In genomic region chr14:20849753-20850152, GRCm38 (mm10) we compare ENCODE assay signal across 29 mouse cellular contexts. TPM values are rescaled to one million over a fixed set of nuclear protein-coding genes. Genes with fewer than 3 reads are reported as not detected.
A peak's percentile ranks its signal among the peaks of the same experiment; 100 is the strongest.
DNase-seq lines count a peak whose midpoint lies in the region; ATAC-seq and TF ChIP-seq lines count a peak whose summit lies in the region.
"Had no signal": no experiment of that assay in that cellular context is flagged by ENCODE, and none has a peak within 500 bp of the region (broad histone marks: within the 10 kb centered on the region; RNA-seq: fewer than 3 reads in every experiment).

No protein-coding gene starts in this region.

- TF ChIP-seq CTCF in kidney, adult 2 months (conservative IDR thresholded peaks at IDR 0.05; ENCODE audit: insufficient read depth, insufficient read length, low read depth, low read length), result no peak
- TF ChIP-seq CTCF in kidney, postnatal 0 days (IDR thresholded peaks at IDR 0.05; ENCODE audit: low read depth), result no peak

- H3K4me3 ChIP-seq in heart, embryonic 10.5 days, result no peak overlapping the region
- peak overlapping the region; percentile 18; the same call in 1 of the 2 replicates for H3K4me3 ChIP-seq in kidney, adult 2 months (ENCODE audit: insufficient read depth, low read depth, low read length)
- H3K4me3 ChIP-seq in kidney, embryonic 14.5 days (ENCODE audit: low read length), result no peak overlapping the region
- H3K4me3 ChIP-seq in kidney, embryonic 15.5 days (replicated peaks), result no peak overlapping the region
- H3K4me3 ChIP-seq in kidney, postnatal 0 days (replicated peaks; ENCODE audit: low read depth, low read length), result no peak overlapping the region
- H3K4me3 ChIP-seq: embryonic facial prominence, embryonic 13.5 days; embryonic facial prominence, embryonic 15.5 days; erythroblast, embryonic 14.5 days; forebrain, embryonic 10.5 days; forebrain, embryonic 12.5 days had no signal

- H3K4me1 ChIP-seq in heart, embryonic 10.5 days, result peaks cover 6% of the 10 kb centered on the region
- peaks cover 29% of the 10 kb centered on the region for H3K4me1 ChIP-seq in kidney, adult 2 months (ENCODE audit: control insufficient read depth, insufficient read depth, low read length)
- peaks cover 10% of the 10 kb centered on the region; the same call in 1 of the 2 replicates for H3K4me1 ChIP-seq in kidney, embryonic 14.5 days (ENCODE audit: control insufficient read depth, insufficient read depth, low read length)
- peaks cover 26% of the 10 kb centered on the region for H3K4me1 ChIP-seq in kidney, embryonic 15.5 days
- H3K4me1 ChIP-seq in kidney, postnatal 0 days (replicated peaks; ENCODE audit: insufficient read depth, low read length), result 0 out of 2 replicates have a peak, but pooled peaks cover 13% of the 10 kb centered on the region
- H3K4me1 ChIP-seq: embryonic facial prominence, embryonic 13.5 days; forebrain, embryonic 10.5 days; forebrain, embryonic 12.5 days had no signal

- TF ChIP-seq POLR2A in kidney, adult 2 months (IDR thresholded peaks at IDR 0.05; ENCODE audit: low read depth, low read length), result no peak

- H3K36me3 ChIP-seq in heart, embryonic 10.5 days, result no peaks in the 10 kb centered on the region
- H3K36me3 ChIP-seq in kidney, adult 2 months (ENCODE audit: control insufficient read depth, insufficient read depth, low read length), result no peaks in the 10 kb centered on the region
- no peaks in the 10 kb centered on the region for H3K36me3 ChIP-seq in kidney, embryonic 14.5 days (ENCODE audit: control insufficient read depth, insufficient read depth, low read length)
- no peaks in the 10 kb centered on the region for H3K36me3 ChIP-seq in kidney, embryonic 15.5 days
- H3K36me3 ChIP-seq in kidney, postnatal 0 days (ENCODE audit: insufficient read depth, low read length), result no peaks in the 10 kb centered on the region
- H3K36me3 ChIP-seq: embryonic facial prominence, embryonic 13.5 days; embryonic facial prominence, embryonic 15.5 days; forebrain, embryonic 10.5 days; forebrain, embryonic 12.5 days; G1E had no signal

- no peak overlapping the region for H3K9ac ChIP-seq in kidney, embryonic 14.5 days (ENCODE audit: low read depth, low read length)
- H3K9ac ChIP-seq in kidney, embryonic 15.5 days, result no peak overlapping the region
- H3K9ac ChIP-seq in kidney, postnatal 0 days (ENCODE audit: low read depth, low read length), result no peak overlapping the region
- H3K9ac ChIP-seq: embryonic facial prominence, embryonic 13.5 days; embryonic facial prominence, embryonic 15.5 days; forebrain, embryonic 12.5 days had no signal

- H3K27me3 ChIP-seq in heart, embryonic 10.5 days (ENCODE audit: insufficient read depth, poor library complexity, severe bottlenecking), result no peaks in the 10 kb centered on the region
- no peaks in the 10 kb centered on the region for H3K27me3 ChIP-seq in kidney, adult 2 months (replicated peaks; ENCODE audit: control insufficient read depth, insufficient read depth, low read length)
- no peaks in the 10 kb centered on the region for H3K27me3 ChIP-seq in kidney, embryonic 14.5 days (ENCODE audit: control insufficient read depth, insufficient read depth, low read length)
- no peaks in the 10 kb centered on the region for H3K27me3 ChIP-seq in kidney, embryonic 15.5 days
- no peaks in the 10 kb centered on the region for H3K27me3 ChIP-seq in kidney, postnatal 0 days (ENCODE audit: insufficient read depth, low read length)
- H3K27me3 ChIP-seq: CH12.LX; embryonic facial prominence, embryonic 13.5 days; embryonic facial prominence, embryonic 15.5 days; forebrain, embryonic 12.5 days; Patski had no signal

- no peak for ATAC-seq in kidney, embryonic 14.5 days (ENCODE audit: low FRiP score, low TSS enrichment)
- ATAC-seq in kidney, embryonic 15.5 days (replicated peaks; ENCODE audit: low FRiP score), result 0 out of 2 replicates have a peak, but pooled peaks have one; percentile 40
- ATAC-seq in kidney, postnatal 0 days (replicated peaks; ENCODE audit: low FRiP score, low read depth), result peak; percentile 59; the same call in 1 of the 2 replicates
- ATAC-seq: activated CD4-positive, CD25-positive, alpha-beta regulatory T cell, adult 4 months; CD4-positive, CD25-positive, alpha-beta regulatory T cell, adult 4 months; forebrain, embryonic 14.5 days; Patski had no signal

- H3K9me3 ChIP-seq in heart, embryonic 10.5 days, result no peaks in the 10 kb centered on the region
- no peaks in the 10 kb centered on the region for H3K9me3 ChIP-seq in kidney, embryonic 14.5 days (ENCODE audit: control insufficient read depth, low read length)
- no peaks in the 10 kb centered on the region for H3K9me3 ChIP-seq in kidney, embryonic 15.5 days (replicated peaks)
- no peaks in the 10 kb centered on the region for H3K9me3 ChIP-seq in kidney, postnatal 0 days (replicated peaks; ENCODE audit: low read length)
- H3K9me3 ChIP-seq: embryonic facial prominence, embryonic 13.5 days; embryonic facial prominence, embryonic 15.5 days; forebrain, embryonic 10.5 days; forebrain, embryonic 12.5 days; G1E had no signal

- 62% methylated on average over 4 of the region's 4 CpGs for WGBS in heart, embryonic 10.5 days
- 35% methylated on average over 4 of the region's 4 CpGs for WGBS in kidney, adult 2 months
- WGBS in kidney, embryonic 14.5 days, result 45% methylated on average over 4 of the region's 4 CpGs
- 36% methylated on average over 4 of the region's 4 CpGs for WGBS in kidney, embryonic 15.5 days
- WGBS in kidney, postnatal 0 days, result 31% methylated on average over 4 of the region's 4 CpGs

- peak; percentile 53 for DNase-seq in heart, adult 11 months
- no peak for DNase-seq in heart, embryonic 10.5 days (ENCODE audit: low spot score)
- peak; percentile 82 for DNase-seq in kidney, adult 2 months
- DNase-seq in kidney, postnatal 0 days (ENCODE audit: low spot score), result no peak
- no peak for DNase-seq in adrenal gland, postnatal 36 days
- DNase-seq in lung, postnatal 25 days (ENCODE audit: low spot score), result no peak
- DNase-seq: adrenal gland, adult 8-10 months; adrenal gland, postnatal 14 days; B cell, adult 2 months; cerebellum, adult 11 months; cerebellum, adult 18-20 months; cerebellum, adult 8-10 months; cerebellum, adult 9-11 months; cerebellum, postnatal 14 days; cerebellum, postnatal 36 days; embryo, embryonic 11 days had no signal

- no peak overlapping the region for H3K27ac ChIP-seq in heart, embryonic 10.5 days
- H3K27ac ChIP-seq in kidney, adult 2 months (ENCODE audit: insufficient read depth, low read depth, low read length), result peak overlapping the region; percentile 99
- no peak overlapping the region for H3K27ac ChIP-seq in kidney, embryonic 14.5 days (ENCODE audit: low read depth, low read length)
- peak overlapping the region; percentile 71 for H3K27ac ChIP-seq in kidney, embryonic 15.5 days
- H3K27ac ChIP-seq in kidney, postnatal 0 days, result peak overlapping the region; percentile 69; the same call in 1 of the 2 replicates
- H3K27ac ChIP-seq: embryonic facial prominence, embryonic 13.5 days; embryonic facial prominence, embryonic 15.5 days; forebrain, embryonic 10.5 days; forebrain, embryonic 12.5 days had no signal

- no peak overlapping the region for H3K4me2 ChIP-seq in kidney, embryonic 14.5 days (replicated peaks; ENCODE audit: low read depth, low read length)
- H3K4me2 ChIP-seq in kidney, embryonic 15.5 days, result 0 out of 2 replicates have a peak overlapping the region, but pooled peaks have one; percentile 20
- H3K4me2 ChIP-seq in kidney, postnatal 0 days (ENCODE audit: low read length), result 0 out of 2 replicates have a peak overlapping the region, but pooled peaks have one; percentile 26
- H3K4me2 ChIP-seq: embryonic facial prominence, embryonic 13.5 days; embryonic facial prominence, embryonic 15.5 days; forebrain, embryonic 12.5 days had no signal

RNA-seq across cellular contexts. Expression of gene Plau, which starts 13.3 kb away (rescaled TPM):
- polyA plus RNA-seq in heart, embryonic 10.5 days (2016; fragmentation: Nextera tagmentation; extraction: Ambion mirVana), result 0.23 and 0.30 TPM in 2 replicates
- polyA plus RNA-seq in kidney, adult 2 months (2012; rRNA removed), result 261 and 276 TPM in 2 replicates
- 3.7 and 4.2 TPM in 2 replicates for polyA plus RNA-seq in kidney, embryonic 14.5 days (2014; fragmentation: Nextera tagmentation; extraction: Ambion mirVana)
- polyA plus RNA-seq in kidney, embryonic 15.5 days (2015; fragmentation: Nextera tagmentation; extraction: Ambion mirVana), result 10.7 and 12.4 TPM in 2 replicates
- polyA plus RNA-seq in kidney, postnatal 0 days (2015; fragmentation: Nextera tagmentation; extraction: Ambion mirVana), result 70.2 and 74.7 TPM in 2 replicates
- 10 to 100 TPM; 33.9 to 59.2 TPM for total RNA-seq in adrenal gland, postnatal 36 days (2021)
- polyA plus RNA-seq: activated CD4-positive, CD25-positive, alpha-beta regulatory T cell, adult 4 months; CD4-positive, CD25-positive, alpha-beta regulatory T cell, adult 4 months; erythroblast, embryonic 14.5 days; G1E had no signal

RNA-seq across cellular contexts. Expression of gene Camk2g, which starts 55.9 kb away (rescaled TPM):
- 60.6 and 65.3 TPM in 2 replicates for polyA plus RNA-seq in heart, embryonic 10.5 days (2016; fragmentation: Nextera tagmentation; extraction: Ambion mirVana)
- polyA plus RNA-seq in kidney, adult 2 months (2012; rRNA removed), result 15.4 and 16.0 TPM in 2 replicates
- polyA plus RNA-seq in kidney, embryonic 14.5 days (2014; fragmentation: Nextera tagmentation; extraction: Ambion mirVana), result 33.6 and 50.2 TPM in 2 replicates
- 39.6 and 48.4 TPM in 2 replicates for polyA plus RNA-seq in kidney, embryonic 15.5 days (2015; fragmentation: Nextera tagmentation; extraction: Ambion mirVana)
- polyA plus RNA-seq in kidney, postnatal 0 days (2015; fragmentation: Nextera tagmentation; extraction: Ambion mirVana), result 36.5 and 45.5 TPM in 2 replicates
- total RNA-seq in adrenal gland, postnatal 36 days (2021), result 10 to 100 TPM; 45.8 to 54.6 TPM

Comparison
In these comparisons a context has a peak if more than half of its experiments do, and no peak if none do; other contexts are left out.
1. DNase-seq: peak in heart, adult 11 months (single experiment) and kidney, adult 2 months (single experiment); none in heart, embryonic 10.5 days (single experiment), kidney, postnatal 0 days (single experiment), adrenal gland, postnatal 36 days (0 of 2) and lung, postnatal 25 days (single experiment).
2. H3K27ac ChIP-seq: peak in kidney, adult 2 months (single experiment), kidney, embryonic 15.5 days (single experiment) and kidney, postnatal 0 days (single experiment); none in heart, embryonic 10.5 days (single experiment) and kidney, embryonic 14.5 days (single experiment).